Comparison of ENCODE assay signal across 8 mouse cellular contexts in genomic region chr14:99894708-99895383, GRCm38 (mm10).
A peak's percentile ranks its signal among the peaks of the same experiment; 100 is the strongest.
DNase-seq lines count a peak whose midpoint lies in the region; ATAC-seq and TF ChIP-seq lines count a peak whose summit lies in the region.

No protein-coding gene starts in this region.

- H3K27me3 ChIP-seq in G1E (ENCODE audit: insufficient read depth, low read length), result no peaks in the 10 kb centered on the region
- no peaks in the 10 kb centered on the region for H3K27me3 ChIP-seq in forebrain, embryonic 10.5 days (ENCODE audit: poor library complexity, severe bottlenecking)

- H3K36me3 ChIP-seq in G1E (replicated peaks), result no peaks in the 10 kb centered on the region
- no peaks in the 10 kb centered on the region for H3K36me3 ChIP-seq in forebrain, embryonic 10.5 days (replicated peaks)

- peak; percentile 84 for TF ChIP-seq CTCF in G1E (IDR thresholded peaks at IDR 0.05; ENCODE audit: low read depth, low read length)

- WGBS in forebrain, embryonic 10.5 days, result 23% methylated on average over 7 of the region's 7 CpGs

- H3K4me3 ChIP-seq in G1E (ENCODE audit: low read depth, low read length), result no peak overlapping the region
- no peak overlapping the region for H3K4me3 ChIP-seq in forebrain, embryonic 10.5 days

- no peak overlapping the region for H3K27ac ChIP-seq in forebrain, embryonic 10.5 days

- DNase-seq in G1E (ENCODE audit: low spot score), result no peak
- DNase-seq in brain, embryonic 18.5 days (ENCODE audit: low read depth, low spot score), result peak; percentile 50
- DNase-seq in forebrain, embryonic 10.5 days (ENCODE audit: extremely low spot score, low spot score), result peak; percentile 46
- DNase-seq in heart, postnatal 4 days, result peak; percentile 77
- DNase-seq in layer of hippocampus, adult 11-12 months (ENCODE audit: low spot score), result peak; percentile 79
- peak; percentile 55 to 69 for DNase-seq in lung, adult 18-20 months
- DNase-seq in ovary, postnatal 10 days (ENCODE audit: low spot score), result peak; percentile 21
- peak; percentile 63 for DNase-seq in thymus, postnatal 4 days

- peak; percentile 65; the same call in 1 of the 2 replicates for ATAC-seq in G1E (ENCODE audit: extremely low read depth, insufficient number of reproducible peaks, low FRiP score, poor library complexity, severe bottlenecking)

- H3K9me3 ChIP-seq in G1E (replicated peaks), result peaks cover 26% of the 10 kb centered on the region
- H3K9me3 ChIP-seq in forebrain, embryonic 10.5 days, result no peaks in the 10 kb centered on the region

- H3K4me1 ChIP-seq in G1E (ENCODE audit: insufficient read depth, low read depth, low read length), result no peaks in the 10 kb centered on the region
- H3K4me1 ChIP-seq in forebrain, embryonic 10.5 days, result no peaks in the 10 kb centered on the region
